21 mouse cellular contexts compared by ENCODE assay signal in the genomic region with DNA sequence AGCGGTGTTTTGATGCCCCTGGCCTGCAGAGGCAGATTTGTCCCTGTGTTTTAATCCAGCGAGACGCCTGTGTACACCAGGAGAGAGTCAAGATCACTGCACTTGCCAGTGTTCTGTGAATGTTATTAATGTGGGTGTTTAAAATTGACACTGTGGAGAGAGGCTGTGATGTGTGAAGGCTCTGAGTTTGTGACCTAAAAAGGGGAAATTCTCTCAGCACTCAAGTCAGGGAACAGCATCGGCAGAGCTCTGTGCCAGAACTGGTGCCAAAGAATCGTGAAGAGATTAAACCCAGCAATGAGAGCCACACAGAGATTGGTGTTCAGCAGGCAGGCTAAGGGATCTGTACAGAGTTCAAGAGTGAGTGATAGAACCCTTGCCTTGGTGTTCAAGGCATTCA. TPM values are rescaled to one million over a fixed set of nuclear protein-coding genes. Genes with fewer than 3 reads are reported as not detected.
DNase-seq lines count a peak whose midpoint lies in the region; ATAC-seq and TF ChIP-seq lines count a peak whose summit lies in the region.
"Had no signal": no experiment of that assay in that cellular context is flagged by ENCODE, and none has a peak within 500 bp of the region (broad histone marks: within the 10 kb centered on the region; RNA-seq: fewer than 3 reads in every experiment).

No protein-coding gene starts in this region.

- no peak overlapping the region for H3K9ac ChIP-seq in heart, adult 2 months (ENCODE audit: low read depth, low read length)
- no peak overlapping the region for H3K9ac ChIP-seq in heart, embryonic 12.5 days
- no peak overlapping the region for H3K9ac ChIP-seq in lung, postnatal 0 days (replicated peaks; ENCODE audit: low read depth)
- no peak overlapping the region for H3K9ac ChIP-seq in stomach, embryonic 14.5 days (replicated peaks; ENCODE audit: low read depth, low read length)
- H3K9ac ChIP-seq: limb, embryonic 12.5 days; liver, postnatal 0 days had no signal

- ATAC-seq in heart, embryonic 12.5 days (ENCODE audit: insufficient number of reproducible peaks, low FRiP score) = no peak
- no peak for ATAC-seq in lung, postnatal 0 days
- ATAC-seq in stomach, embryonic 14.5 days (ENCODE audit: insufficient number of reproducible peaks, insufficient read depth, low FRiP score, low read depth) = no peak
- ATAC-seq: forebrain, embryonic 16.5 days; liver, postnatal 0 days had no signal

- no peak for TF ChIP-seq CTCF in heart, adult 2 months (IDR thresholded peaks at IDR 0.05)
- no peak for TF ChIP-seq CTCF in lung, postnatal 0 days (IDR thresholded peaks at IDR 0.05)

- peak overlapping the region; percentile 83 for H3K27ac ChIP-seq in heart, adult 2 months
- no peak overlapping the region for H3K27ac ChIP-seq in heart, embryonic 12.5 days (ENCODE audit: poor library complexity, severe bottlenecking)
- 0 out of 2 replicates have a peak overlapping the region, but pooled peaks have one; percentile 8 for H3K27ac ChIP-seq in lung, postnatal 0 days (ENCODE audit: low read length)
- 0 out of 2 replicates have a peak overlapping the region, but pooled peaks have one; percentile 27 for H3K27ac ChIP-seq in stomach, embryonic 14.5 days (ENCODE audit: low read length)
- H3K27ac ChIP-seq: embryonic facial prominence, embryonic 10.5 days; limb, embryonic 12.5 days had no signal

- H3K79me2 ChIP-seq in heart, adult 2 months (replicated peaks; ENCODE audit: control insufficient read depth, insufficient read depth, low read length) = no peaks in the 10 kb centered on the region

- H3K4me3 ChIP-seq in heart, adult 2 months = peak overlapping the region; percentile 29; the same call in 1 of the 2 replicates
- H3K4me3 ChIP-seq in heart, embryonic 12.5 days = no peak overlapping the region
- no peak overlapping the region for H3K4me3 ChIP-seq in lung, postnatal 0 days (ENCODE audit: low read depth, low read length)
- H3K4me3 ChIP-seq in stomach, embryonic 14.5 days (ENCODE audit: low read depth, low read length) = no peak overlapping the region
- H3K4me3 ChIP-seq: embryonic facial prominence, embryonic 10.5 days; limb, embryonic 12.5 days had no signal

- H3K4me2 ChIP-seq in heart, embryonic 12.5 days = no peak overlapping the region
- H3K4me2 ChIP-seq in lung, postnatal 0 days (replicated peaks; ENCODE audit: low read depth, low read length) = no peak overlapping the region
- H3K4me2 ChIP-seq in stomach, embryonic 14.5 days (replicated peaks; ENCODE audit: low read depth, low read length) = no peak overlapping the region
- H3K4me2 ChIP-seq: limb, embryonic 12.5 days; liver, embryonic 11.5 days had no signal

- H3K4me1 ChIP-seq in heart, adult 2 months (ENCODE audit: control insufficient read depth, insufficient read depth, low read length) = peaks cover 1% of the 10 kb centered on the region; the same call in 1 of the 2 replicates
- peaks cover 6% of the 10 kb centered on the region; the same call in 1 of the 2 replicates for H3K4me1 ChIP-seq in heart, embryonic 12.5 days (replicated peaks)
- H3K4me1 ChIP-seq in lung, postnatal 0 days (ENCODE audit: insufficient read depth, low read depth, low read length) = no peaks in the 10 kb centered on the region
- no peaks in the 10 kb centered on the region for H3K4me1 ChIP-seq in stomach, embryonic 14.5 days (ENCODE audit: control insufficient read depth, insufficient read depth, low read length)

- no peaks in the 10 kb centered on the region for H3K9me3 ChIP-seq in heart, embryonic 12.5 days (replicated peaks)
- H3K9me3 ChIP-seq in lung, postnatal 0 days (ENCODE audit: low read length) = no peaks in the 10 kb centered on the region
- no peaks in the 10 kb centered on the region for H3K9me3 ChIP-seq in stomach, embryonic 14.5 days (ENCODE audit: control insufficient read depth, low read depth, low read length)
- H3K9me3 ChIP-seq: embryonic facial prominence, embryonic 10.5 days; G1E; limb, embryonic 12.5 days had no signal

- TF ChIP-seq EP300 in heart, adult 2 months (IDR thresholded peaks at IDR 0.05; ENCODE audit: insufficient read depth, low read depth, low read length) = no peak
- no peak for TF ChIP-seq EP300 in lung, postnatal 0 days (IDR thresholded peaks at IDR 0.05)

- 37% methylated on average over 5 of the region's 5 CpGs for WGBS in heart, adult 2 months
- WGBS in heart, embryonic 12.5 days = 67% methylated on average over 5 of the region's 5 CpGs
- 51% methylated on average over 5 of the region's 5 CpGs for WGBS in lung, postnatal 0 days
- WGBS in stomach, embryonic 14.5 days = 55% methylated on average over 5 of the region's 5 CpGs

- DNase-seq in heart, adult 2 months = no peak
- DNase-seq in lung, postnatal 0 days (ENCODE audit: low spot score) = no peak
- no peak for DNase-seq in lung, postnatal 10 days
- DNase-seq in brain, adult 2 months (ENCODE audit: low read depth, low spot score) = peak; percentile 66
- no peak for DNase-seq in right cerebral cortex, adult 2 months (ENCODE audit: low spot score in 2 of 2)
- DNase-seq: adrenal gland, adult 8-10 months; B cell, adult 2 months; cerebellum, adult 8-10 months; gastrocnemius, postnatal 14 days; kidney, adult 18-20 months; kidney, postnatal 4 days; liver, postnatal 0 days; lung, postnatal 36 days; right cerebral cortex, postnatal 25 days had no signal

- intact Hi-C loops in heart, adult 2 months (cut with DNase I) = loop anchor here (2.0 kb wide), 1 partner anchor 13 kb away; no protein-coding TSS in a partner anchor

- TF ChIP-seq POLR2A in heart, adult 2 months (IDR thresholded peaks at IDR 0.05; ENCODE audit: insufficient read depth, low read depth, low read length) = no peak

- no peaks in the 10 kb centered on the region for H3K27me3 ChIP-seq in heart, adult 2 months (ENCODE audit: control insufficient read depth, insufficient read depth, low read length)
- H3K27me3 ChIP-seq in heart, embryonic 12.5 days (replicated peaks) = no peaks in the 10 kb centered on the region
- no peaks in the 10 kb centered on the region for H3K27me3 ChIP-seq in lung, postnatal 0 days (replicated peaks; ENCODE audit: insufficient read depth, low read length)
- no peaks in the 10 kb centered on the region for H3K27me3 ChIP-seq in stomach, embryonic 14.5 days (ENCODE audit: control insufficient read depth, insufficient read depth, low read length)
- H3K27me3 ChIP-seq: limb, embryonic 12.5 days had no signal

- no peaks in the 10 kb centered on the region; the same call in 1 of the 2 replicates for H3K36me3 ChIP-seq in heart, adult 2 months (ENCODE audit: control insufficient read depth, insufficient read depth, low read length)
- no peaks in the 10 kb centered on the region for H3K36me3 ChIP-seq in heart, embryonic 12.5 days
- no peaks in the 10 kb centered on the region for H3K36me3 ChIP-seq in lung, postnatal 0 days (ENCODE audit: insufficient read depth, low read length)
- H3K36me3 ChIP-seq in stomach, embryonic 14.5 days (ENCODE audit: control insufficient read depth, insufficient read depth, low read length) = no peaks in the 10 kb centered on the region
- H3K36me3 ChIP-seq: embryonic facial prominence, embryonic 10.5 days; G1E; limb, embryonic 12.5 days had no signal

RNA-seq across cellular contexts. Expression of gene Nsmce4a, which starts 17.3 kb away (rescaled TPM):
- total RNA-seq in heart, adult 2 months (2021) = 10 to 100 TPM; 38.6 to 46.0 TPM
- polyA plus RNA-seq in heart, adult 2 months (2012; rRNA removed) = 20.0 and 32.3 TPM in 2 replicates
- 138 and 142 TPM in 2 replicates for polyA plus RNA-seq in heart, embryonic 12.5 days (2016; fragmentation: Nextera tagmentation; extraction: Ambion mirVana)
- 101 and 108 TPM in 2 replicates for polyA plus RNA-seq in lung, postnatal 0 days (2015; fragmentation: Nextera tagmentation; extraction: Ambion mirVana)
- 173 and 181 TPM in 2 replicates for polyA plus RNA-seq in stomach, embryonic 14.5 days (2014; fragmentation: Nextera tagmentation; extraction: Ambion mirVana)

RNA-seq across cellular contexts. Expression of gene Tacc2, which starts 21.6 kb away (rescaled TPM):
- total RNA-seq in heart, adult 2 months (2021) = 100 to 1,000 TPM; 339 to 480 TPM
- polyA plus RNA-seq in heart, adult 2 months (2012; rRNA removed) = 117 and 163 TPM in 2 replicates
- polyA plus RNA-seq in heart, embryonic 12.5 days (2016; fragmentation: Nextera tagmentation; extraction: Ambion mirVana) = 53.7 and 58.6 TPM in 2 replicates
- polyA plus RNA-seq in lung, postnatal 0 days (2015; fragmentation: Nextera tagmentation; extraction: Ambion mirVana) = 18.9 and 19.8 TPM in 2 replicates
- polyA plus RNA-seq in stomach, embryonic 14.5 days (2014; fragmentation: Nextera tagmentation; extraction: Ambion mirVana) = 35.2 TPM in 2 replicates
- polyA plus RNA-seq: G1E had no signal

RNA-seq across cellular contexts. Expression of gene Ate1, which starts 35.4 kb away (rescaled TPM):
- 10 to 100 TPM; 34.1 to 34.9 TPM for total RNA-seq in heart, adult 2 months (2021)
- 8.9 and 18.1 TPM in 2 replicates for polyA plus RNA-seq in heart, adult 2 months (2012; rRNA removed)
- polyA plus RNA-seq in heart, embryonic 12.5 days (2016; fragmentation: Nextera tagmentation; extraction: Ambion mirVana) = 62.8 and 63.3 TPM in 2 replicates
- polyA plus RNA-seq in lung, postnatal 0 days (2015; fragmentation: Nextera tagmentation; extraction: Ambion mirVana) = 69.5 and 78.2 TPM in 2 replicates
- polyA plus RNA-seq in stomach, embryonic 14.5 days (2014; fragmentation: Nextera tagmentation; extraction: Ambion mirVana) = 69.9 and 72.8 TPM in 2 replicates
